Mouse (Mus musculus): ENCODE measurements around the gene Kcnk3.

Gene Kcnk3

DNA sequence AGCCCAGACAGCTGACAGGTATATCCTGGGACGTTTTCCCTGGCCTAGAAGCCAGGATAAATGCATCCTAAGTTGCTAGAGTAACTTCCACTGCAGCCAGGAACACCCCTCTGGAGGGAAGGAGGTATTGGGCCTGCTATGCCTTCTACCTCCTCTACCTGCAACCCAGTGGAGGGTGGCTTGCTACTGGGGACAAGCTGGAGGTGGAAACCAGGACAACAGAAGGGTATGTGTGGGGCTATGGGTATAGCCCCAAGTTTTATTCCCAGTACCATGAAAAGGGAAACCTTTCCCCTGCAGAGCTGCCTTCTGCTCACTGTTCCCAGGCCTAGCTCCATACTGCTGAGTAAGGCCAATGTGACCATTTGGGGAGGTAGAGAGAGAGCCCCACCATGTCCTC, 36.3 kb downstream of the Kcnk3 start:
- no peaks in the 10 kb centered on the region for H3K9me3 ChIP-seq (ENCODE audit: low read length)
- TF ChIP-seq CTCF (conservative IDR thresholded peaks at IDR 0.05; ENCODE audit: low read length), result no peak
- TF ChIP-seq NANOG (IDR thresholded peaks at IDR 0.05; ENCODE audit: borderline replicate concordance, low read length), result no peak
- no peak for TF ChIP-seq POU5F1 (IDR thresholded peaks at IDR 0.05; ENCODE audit: borderline replicate concordance, low read length)
- H3K36me3 ChIP-seq (ENCODE audit: insufficient read depth, low read length), result no peaks in the 10 kb centered on the region
- H3K27me3 ChIP-seq (ENCODE audit: insufficient read depth, low read length), result peaks cover 73% of the 10 kb centered on the region
- H3K4me3 ChIP-seq (replicated peaks; ENCODE audit: low read length), result no peak overlapping the region
- peaks cover 26% of the 10 kb centered on the region for H3K4me1 ChIP-seq (replicated peaks; ENCODE audit: low read depth, low read length)

GRCm38 (mm10) chr5:30624908-30625307, 36.9 kb downstream of the Kcnk3 start:
- H3K4me1 ChIP-seq (replicated peaks; ENCODE audit: low read depth, low read length), result peaks cover 26% of the 10 kb centered on the region
- H3K27me3 ChIP-seq (ENCODE audit: insufficient read depth, low read length), result peaks cover 72% of the 10 kb centered on the region
- H3K9me3 ChIP-seq (ENCODE audit: low read length), result no peaks in the 10 kb centered on the region
- TF ChIP-seq CTCF (conservative IDR thresholded peaks at IDR 0.05; ENCODE audit: low read length) (no peak), POU5F1 (IDR thresholded peaks at IDR 0.05; ENCODE audit: borderline replicate concordance, low read length) (no peak), NANOG (IDR thresholded peaks at IDR 0.05; ENCODE audit: borderline replicate concordance, low read length) (no peak)
- H3K36me3 ChIP-seq (ENCODE audit: insufficient read depth, low read length), result no peaks in the 10 kb centered on the region
- H3K4me3 ChIP-seq (replicated peaks; ENCODE audit: low read length), result no peak overlapping the region

DNA sequence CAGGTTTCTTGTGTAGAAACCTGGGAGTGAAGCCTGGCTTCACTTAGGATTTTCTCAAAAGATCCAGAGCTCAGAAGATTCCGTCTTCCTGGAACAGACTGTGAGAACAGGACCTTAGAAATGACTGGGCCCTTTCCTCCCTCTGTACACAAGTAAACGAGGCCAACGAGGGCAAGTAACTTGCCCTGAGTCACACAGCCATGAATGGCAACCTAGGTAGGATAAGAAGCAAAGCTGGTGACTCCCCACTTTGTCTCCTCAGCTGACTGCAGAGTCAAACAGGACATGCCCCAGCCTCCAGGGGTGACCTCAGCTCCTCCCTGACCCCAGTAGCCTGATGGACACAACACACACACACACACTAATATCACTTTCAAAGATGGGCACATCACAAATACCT, 37.4 kb downstream of the Kcnk3 start:
- peaks cover 75% of the 10 kb centered on the region for H3K27me3 ChIP-seq (ENCODE audit: insufficient read depth, low read length)
- peaks cover 25% of the 10 kb centered on the region for H3K4me1 ChIP-seq (replicated peaks; ENCODE audit: low read depth, low read length)
- TF ChIP-seq NANOG (IDR thresholded peaks at IDR 0.05; ENCODE audit: borderline replicate concordance, low read length) (no peak), POU5F1 (IDR thresholded peaks at IDR 0.05; ENCODE audit: borderline replicate concordance, low read length) (no peak), CTCF (conservative IDR thresholded peaks at IDR 0.05; ENCODE audit: low read length) (no peak)
- no peaks in the 10 kb centered on the region for H3K9me3 ChIP-seq (ENCODE audit: low read length)
- no peak overlapping the region for H3K4me3 ChIP-seq (replicated peaks; ENCODE audit: low read length)
- H3K36me3 ChIP-seq (ENCODE audit: insufficient read depth, low read length), result no peaks in the 10 kb centered on the region

DNA sequence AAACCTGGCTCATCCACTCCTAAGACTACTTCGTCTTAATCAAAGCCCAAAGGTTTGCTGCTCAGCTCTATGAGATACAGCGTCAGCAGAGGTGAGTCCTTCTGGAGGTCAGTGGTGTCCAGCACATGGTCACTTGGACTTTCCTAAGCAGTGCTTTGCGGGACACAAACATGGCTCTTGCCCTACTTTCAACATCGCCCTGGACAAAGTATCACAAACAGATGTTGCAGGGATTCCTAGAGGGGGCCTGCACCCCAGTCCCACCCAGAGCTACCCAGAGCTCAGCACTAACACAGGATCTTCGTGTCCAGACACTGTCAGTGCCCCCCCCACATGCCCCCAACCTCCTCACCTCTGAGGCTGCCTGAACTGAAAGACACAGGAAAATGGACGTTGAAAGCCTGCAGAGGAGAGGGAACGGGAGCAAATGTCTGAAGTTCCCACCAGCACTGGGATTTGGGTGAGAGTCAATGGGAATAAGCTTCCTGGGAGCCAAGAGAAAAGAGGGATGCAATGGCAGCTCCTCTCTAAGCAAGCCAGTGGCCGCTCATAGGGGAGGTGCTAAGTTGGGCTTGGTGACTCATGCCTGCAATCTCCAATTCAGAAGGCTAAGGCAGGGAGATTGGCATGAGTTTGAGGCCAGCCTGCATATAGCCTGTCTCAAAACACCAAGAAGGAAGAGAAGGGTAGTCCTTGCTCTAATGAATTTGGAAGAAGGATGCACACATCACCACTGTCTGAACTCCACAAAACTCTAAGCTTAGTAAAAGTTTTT, 38.5 kb downstream of the Kcnk3 start:
- peaks cover 14% of the 10 kb centered on the region for H3K4me1 ChIP-seq (replicated peaks; ENCODE audit: low read depth, low read length)
- H3K36me3 ChIP-seq (ENCODE audit: insufficient read depth, low read length), result no peaks in the 10 kb centered on the region
- TF ChIP-seq POU5F1 (IDR thresholded peaks at IDR 0.05; ENCODE audit: borderline replicate concordance, low read length), result no peak
- TF ChIP-seq CTCF (conservative IDR thresholded peaks at IDR 0.05; ENCODE audit: low read length), result no peak
- no peak for TF ChIP-seq NANOG (IDR thresholded peaks at IDR 0.05; ENCODE audit: borderline replicate concordance, low read length)
- no peaks in the 10 kb centered on the region for H3K9me3 ChIP-seq (ENCODE audit: low read length)
- peaks cover 75% of the 10 kb centered on the region for H3K27me3 ChIP-seq (ENCODE audit: insufficient read depth, low read length)
- H3K4me3 ChIP-seq (replicated peaks; ENCODE audit: low read length), result no peak overlapping the region

GRCm38 (mm10) chr5:30628511-30628910, 40.5 kb downstream of the Kcnk3 start:
- H3K9me3 ChIP-seq (ENCODE audit: low read length), result no peaks in the 10 kb centered on the region
- H3K4me1 ChIP-seq (replicated peaks; ENCODE audit: low read depth, low read length), result no peaks in the 10 kb centered on the region; the same call in 1 of the 2 replicates
- no peaks in the 10 kb centered on the region for H3K36me3 ChIP-seq (ENCODE audit: insufficient read depth, low read length)
- no peak overlapping the region for H3K4me3 ChIP-seq (replicated peaks; ENCODE audit: low read length)
- TF ChIP-seq POU5F1 (IDR thresholded peaks at IDR 0.05; ENCODE audit: borderline replicate concordance, low read length) (no peak), CTCF (conservative IDR thresholded peaks at IDR 0.05; ENCODE audit: low read length) (no peak), NANOG (IDR thresholded peaks at IDR 0.05; ENCODE audit: borderline replicate concordance, low read length) (no peak)
- peaks cover 57% of the 10 kb centered on the region for H3K27me3 ChIP-seq (ENCODE audit: insufficient read depth, low read length)

DNA sequence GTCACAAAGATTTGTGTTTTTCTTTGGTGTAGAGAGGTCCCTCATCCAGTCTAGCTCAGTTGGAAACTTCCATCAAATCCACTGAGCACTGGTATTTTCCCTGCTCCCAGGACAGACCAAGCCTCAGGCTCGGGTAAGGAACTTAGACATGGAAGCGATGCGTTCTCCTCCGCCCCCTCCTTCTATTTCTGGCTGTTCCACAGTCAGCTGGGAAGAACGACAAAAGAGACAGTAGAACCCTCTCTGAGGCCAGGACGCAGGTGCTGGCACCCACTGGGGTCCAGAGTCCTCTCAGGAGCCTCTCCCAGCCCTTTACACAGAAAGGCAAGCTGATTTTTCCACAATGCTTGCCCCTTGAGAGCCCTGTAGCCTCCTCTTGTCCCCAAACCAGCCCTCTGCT, 42.4 kb downstream of the Kcnk3 start:
- H3K9me3 ChIP-seq (ENCODE audit: low read length), result no peaks in the 10 kb centered on the region
- no peak overlapping the region for H3K4me3 ChIP-seq (replicated peaks; ENCODE audit: low read length)
- TF ChIP-seq POU5F1 (IDR thresholded peaks at IDR 0.05; ENCODE audit: borderline replicate concordance, low read length) (no peak), CTCF (conservative IDR thresholded peaks at IDR 0.05; ENCODE audit: low read length) (no peak), NANOG (IDR thresholded peaks at IDR 0.05; ENCODE audit: borderline replicate concordance, low read length) (no peak)
- H3K27me3 ChIP-seq (ENCODE audit: insufficient read depth, low read length), result peaks cover 48% of the 10 kb centered on the region
- no peaks in the 10 kb centered on the region; the same call in 1 of the 2 replicates for H3K4me1 ChIP-seq (replicated peaks; ENCODE audit: low read depth, low read length)
- H3K36me3 ChIP-seq (ENCODE audit: insufficient read depth, low read length), result no peaks in the 10 kb centered on the region

DNA sequence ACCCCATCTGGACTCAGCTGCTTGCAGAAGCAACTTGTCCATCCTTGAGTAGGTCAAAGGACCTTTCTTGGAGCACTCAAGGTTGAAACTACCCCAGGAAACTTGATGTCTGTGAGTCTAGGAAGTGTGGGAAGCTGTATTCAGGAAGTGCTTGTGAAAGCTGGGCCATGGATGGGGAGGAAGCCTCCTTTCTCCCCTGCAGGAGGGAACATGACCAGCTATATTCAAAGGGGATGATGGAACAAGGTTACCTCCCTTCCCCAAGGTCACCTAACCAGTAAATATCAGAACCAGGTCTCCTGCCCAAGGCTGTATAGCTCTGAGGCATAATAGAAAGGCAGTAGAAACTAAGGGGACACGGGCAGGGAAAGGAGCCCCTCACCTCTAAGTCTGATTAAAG, 44.2 kb downstream of the Kcnk3 start:
- Histone ChIP-seq H3K36me3 (ENCODE audit: insufficient read depth, low read length) (no peaks in the 10 kb centered on the region), H3K4me3 (replicated peaks; ENCODE audit: low read length) (no peak overlapping the region), H3K27me3 (ENCODE audit: insufficient read depth, low read length) (peaks cover 37% of the 10 kb centered on the region), H3K4me1 (replicated peaks; ENCODE audit: low read depth, low read length) (peaks cover 6% of the 10 kb centered on the region), H3K9me3 (ENCODE audit: low read length) (no peaks in the 10 kb centered on the region)
- TF ChIP-seq NANOG (IDR thresholded peaks at IDR 0.05; ENCODE audit: borderline replicate concordance, low read length) (no peak), CTCF (conservative IDR thresholded peaks at IDR 0.05; ENCODE audit: low read length) (no peak), POU5F1 (IDR thresholded peaks at IDR 0.05; ENCODE audit: borderline replicate concordance, low read length) (no peak)

GRCm38 (mm10) chr5:30636994-30637393, 49.0 kb downstream of the Kcnk3 start:
- no peak overlapping the region for H3K4me3 ChIP-seq (replicated peaks; ENCODE audit: low read length)
- H3K27me3 ChIP-seq (ENCODE audit: insufficient read depth, low read length), result peaks cover 9% of the 10 kb centered on the region; the same call in 1 of the 2 replicates
- H3K4me1 ChIP-seq (replicated peaks; ENCODE audit: low read depth, low read length), result peaks cover 8% of the 10 kb centered on the region
- TF ChIP-seq CTCF (conservative IDR thresholded peaks at IDR 0.05; ENCODE audit: low read length), result no peak
- no peak for TF ChIP-seq NANOG (IDR thresholded peaks at IDR 0.05; ENCODE audit: borderline replicate concordance, low read length)
- TF ChIP-seq POU5F1 (IDR thresholded peaks at IDR 0.05; ENCODE audit: borderline replicate concordance, low read length), result no peak
- H3K9me3 ChIP-seq (ENCODE audit: low read length), result no peaks in the 10 kb centered on the region
- no peaks in the 10 kb centered on the region for H3K36me3 ChIP-seq (ENCODE audit: insufficient read depth, low read length)

Data from E14TG2a.4 (cell line).